Mouse (Mus musculus) MEL (cell line): ENCODE measurements around the gene Adgrg5. TPM values are rescaled to one million over a fixed set of nuclear protein-coding genes. Genes with fewer than 3 reads are reported as not detected.

Experiments
- DNase-seq: peaks from one replicate; pipeline ENCODE4 v3.0.0; 2011; ENCODE audit warnings: low read depth, low spot score
- H3K27ac ChIP-seq: 2 replicates; pipeline ENCODE4 v1.5.1; 2012; ENCODE audit warnings: low read depth, mild to moderate bottlenecking, control low read depth, low read length, moderate library complexity; ENCODE audit not compliant: control insufficient read depth
- H3K27me3 ChIP-seq, 2 experiments: fragments of 150-350 bp in 1 of 2; sonication (generic) in 1 of 2; 2 replicates each; pipeline ENCODE4 v1.6.1; 2012; ENCODE audit warnings: low read length in 2 of 2, mild to moderate bottlenecking in 2 of 2, improper control_type of control experiment in 1 of 2, moderate library complexity in 1 of 2; ENCODE audit not compliant: insufficient read depth in 2 of 2, control insufficient read depth in 1 of 2
- H3K36me3 ChIP-seq, 2 experiments: 2 replicates each; pipeline ENCODE4 v1.6.1; 2012 to 2014; ENCODE audit warnings: low read length in 2 of 2, improper control_type of control experiment in 1 of 2, inconsistent platforms in 1 of 2, mild to moderate bottlenecking in 1 of 2; ENCODE audit not compliant: insufficient read depth in 2 of 2, control insufficient read depth in 1 of 2
- H3K4me1 ChIP-seq, 2 experiments: fragments of 150-350 bp in 1 of 2; sonication (generic) in 1 of 2; 2 replicates each; pipeline ENCODE4 v1.6.1; 2012; ENCODE audit warnings: low read length in 2 of 2, improper control_type of control experiment in 1 of 2, mild to moderate bottlenecking in 1 of 2; ENCODE audit not compliant: insufficient read depth in 2 of 2, control insufficient read depth in 1 of 2
- H3K4me3 ChIP-seq, 2 experiments: fragments of 150-350 bp in 1 of 2; sonication (generic) in 1 of 2; 2 replicates each; pipeline ENCODE4 v1.5.1; 2012; ENCODE audit warnings: low read depth in 2 of 2, low read length in 2 of 2, mild to moderate bottlenecking in 2 of 2, moderate library complexity in 2 of 2, control low read depth in 1 of 2, improper control_type of control experiment in 1 of 2; ENCODE audit not compliant: control insufficient read depth in 1 of 2, insufficient read depth in 1 of 2
- H3K79me2 ChIP-seq: 2 replicates; pipeline ENCODE4 v1.6.1; 2012; ENCODE audit warnings: mild to moderate bottlenecking, low read length, moderate library complexity; ENCODE audit not compliant: control insufficient read depth, poor library complexity, insufficient read depth
- H3K9ac ChIP-seq: 2 replicates; pipeline ENCODE4 v1.6.1; 2012; ENCODE audit warnings: low read depth, mild to moderate bottlenecking, control low read depth, low read length, moderate library complexity; ENCODE audit not compliant: control insufficient read depth, poor library complexity, severe bottlenecking
- H3K9me3 ChIP-seq: fragments of 150-350 bp; sonication (generic); replicated peaks from 2 replicates; pipeline ENCODE4 v1.6.1; 2012; ENCODE audit warnings: mild to moderate bottlenecking, low read length, improper control_type of control experiment, moderate library complexity; ENCODE audit not compliant: insufficient read depth
- CHD2 ChIP-seq: IDR thresholded peaks from 2 replicates; pipeline ENCODE4 v1.6.1; 2011; ENCODE audit warnings: low read length, improper control_type of control experiment
- E2F4 ChIP-seq: IDR thresholded peaks from 2 replicates; pipeline ENCODE4 v1.6.1; 2011; ENCODE audit warnings: low read depth, low read length, improper control_type of control experiment, borderline replicate concordance
- ELF1 ChIP-seq: IDR thresholded peaks from 2 replicates; pipeline ENCODE4 v1.6.1; 2014; ENCODE audit warnings: low read depth, mild to moderate bottlenecking, inconsistent platforms, low read length, improper control_type of control experiment, moderate library complexity
- EP300 ChIP-seq, 2 experiments: IDR thresholded peaks; 2 replicates each; pipeline ENCODE4 v1.6.1; 2011; ENCODE audit warnings: improper control_type of control experiment in 2 of 2, low read length in 2 of 2, low read depth in 1 of 2, mild to moderate bottlenecking in 1 of 2
- ETS1 ChIP-seq: IDR thresholded peaks from 2 replicates; pipeline ENCODE4 v1.6.1; 2012; ENCODE audit warnings: low read depth, mild to moderate bottlenecking, inconsistent platforms, low read length, improper control_type of control experiment, moderate library complexity
- GABPA ChIP-seq: IDR thresholded peaks from 2 replicates; pipeline ENCODE4 v1.6.1; 2012; ENCODE audit warnings: low read depth, mild to moderate bottlenecking, inconsistent platforms, low read length, improper control_type of control experiment, moderate library complexity
- GATA1 ChIP-seq: IDR thresholded peaks from 2 replicates; pipeline ENCODE4 v1.6.1; 2011; ENCODE audit warnings: low read depth, low read length, improper control_type of control experiment
- JUND ChIP-seq: IDR thresholded peaks from 2 replicates; pipeline ENCODE4 v1.6.1; 2011; ENCODE audit warnings: low read depth, mild to moderate bottlenecking, improper control_type of control experiment, low read length
- KAT2A ChIP-seq: conservative IDR thresholded peaks from 2 replicates; pipeline ENCODE4 v1.6.1; 2012; ENCODE audit warnings: low read depth, low read length, improper control_type of control experiment, inconsistent platforms
- MAX ChIP-seq: IDR thresholded peaks from 2 replicates; pipeline ENCODE4 v1.6.1; 2011; ENCODE audit warnings: low read length, improper control_type of control experiment
- MAZ ChIP-seq: IDR thresholded peaks from 2 replicates; pipeline ENCODE4 v1.6.1; 2012; ENCODE audit warnings: low read depth, mild to moderate bottlenecking, inconsistent platforms, low read length, improper control_type of control experiment
- MXI1 ChIP-seq: IDR thresholded peaks from 2 replicates; pipeline ENCODE4 v1.6.1; 2011; ENCODE audit warnings: mild to moderate bottlenecking, low read depth, low read length, improper control_type of control experiment
- MYB ChIP-seq: IDR thresholded peaks from 2 replicates; pipeline ENCODE4 v1.6.1; 2011; ENCODE audit warnings: mild to moderate bottlenecking, low read depth, low read length, improper control_type of control experiment
- MYC ChIP-seq: IDR thresholded peaks from 2 replicates; pipeline ENCODE4 v1.6.1; 2011; ENCODE audit warnings: low read depth, mild to moderate bottlenecking, low read length, improper control_type of control experiment, moderate library complexity
- NRF1 ChIP-seq: IDR thresholded peaks from 2 replicates; pipeline ENCODE4 v1.6.1; 2014; ENCODE audit warnings: low read depth, mild to moderate bottlenecking, inconsistent platforms, low read length, improper control_type of control experiment, moderate library complexity; ENCODE audit not compliant: poor library complexity, insufficient read depth, severe bottlenecking
- POLR2A ChIP-seq, 2 experiments: IDR thresholded peaks; 2 replicates each; pipeline ENCODE4 v1.6.1; 2011 to 2012; ENCODE audit warnings: low read length in 2 of 2, mild to moderate bottlenecking in 2 of 2, control low read depth in 1 of 2, improper control_type of control experiment in 1 of 2, low read depth in 1 of 2, moderate library complexity in 1 of 2; ENCODE audit not compliant: control insufficient read depth in 1 of 2, insufficient read depth in 1 of 2, poor library complexity in 1 of 2
- POLR2AphosphoS2 ChIP-seq: IDR thresholded peaks from 2 replicates; pipeline ENCODE4 v1.6.1; 2011; ENCODE audit warnings: low read length, improper control_type of control experiment
- POLR2AphosphoS5 ChIP-seq: IDR thresholded peaks from 2 replicates; pipeline ENCODE4 v1.6.1; 2012; ENCODE audit warnings: low read depth, borderline replicate concordance, mild to moderate bottlenecking, inconsistent platforms, low read length, moderate library complexity, mixed read lengths
- RAD21 ChIP-seq: IDR thresholded peaks from 2 replicates; pipeline ENCODE4 v1.6.1; 2011; ENCODE audit warnings: mild to moderate bottlenecking, low read depth, low read length, improper control_type of control experiment
- RCOR1 ChIP-seq: IDR thresholded peaks from 2 replicates; pipeline ENCODE4 v1.6.1; 2012; ENCODE audit warnings: low read depth, mild to moderate bottlenecking, inconsistent platforms, low read length, improper control_type of control experiment
- SIN3A ChIP-seq: IDR thresholded peaks from 2 replicates; pipeline ENCODE4 v1.6.1; 2012; ENCODE audit warnings: low read length, improper control_type of control experiment, inconsistent platforms
- SMC3 ChIP-seq: IDR thresholded peaks from 2 replicates; pipeline ENCODE4 v1.6.1; 2011; ENCODE audit warnings: low read depth, low read length, improper control_type of control experiment
- TAL1 ChIP-seq: IDR thresholded peaks from 2 replicates; pipeline ENCODE4 v1.6.1; 2012; ENCODE audit warnings: mild to moderate bottlenecking, inconsistent platforms, low read length, moderate library complexity, mixed read lengths
- TBP ChIP-seq: IDR thresholded peaks from 2 replicates; pipeline ENCODE4 v1.8.0; 2011; ENCODE audit warnings: low read depth, low read length, improper control_type of control experiment
- TCF12 ChIP-seq: IDR thresholded peaks from 2 replicates; pipeline ENCODE4 v1.6.1; 2014; ENCODE audit warnings: low read depth, mild to moderate bottlenecking, inconsistent platforms, low read length, improper control_type of control experiment, moderate library complexity
- USF1 ChIP-seq: IDR thresholded peaks from 2 replicates; pipeline ENCODE4 v1.6.1; 2014; ENCODE audit warnings: low read depth, mild to moderate bottlenecking, inconsistent platforms, low read length, improper control_type of control experiment, moderate library complexity
- USF2 ChIP-seq, 2 experiments: IDR thresholded peaks; 2 replicates each; pipeline ENCODE4 v1.6.1; 2011 to 2012; ENCODE audit warnings: improper control_type of control experiment in 2 of 2, low read length in 2 of 2, borderline replicate concordance in 1 of 2, inconsistent platforms in 1 of 2, low read depth in 1 of 2, mild to moderate bottlenecking in 1 of 2; ENCODE audit not compliant: insufficient read depth in 1 of 2
- ZC3H11A ChIP-seq: IDR thresholded peaks from 2 replicates; pipeline ENCODE4 v1.6.1; 2012; ENCODE audit warnings: low read depth, mild to moderate bottlenecking, inconsistent platforms, low read length, improper control_type of control experiment
- ZKSCAN1 ChIP-seq: IDR thresholded peaks from 2 replicates; pipeline ENCODE4 v1.6.1; 2012; ENCODE audit warnings: low read depth, mild to moderate bottlenecking, inconsistent platforms, low read length, improper control_type of control experiment, moderate library complexity
- ZMIZ1 ChIP-seq: IDR thresholded peaks from 2 replicates; pipeline ENCODE4 v1.6.1; 2012; ENCODE audit warnings: low read depth, mild to moderate bottlenecking, inconsistent platforms, low read length, improper control_type of control experiment, moderate library complexity
- polyA plus RNA-seq, 2 experiments: library from polyadenylated mRNA; stranded (reverse) in 1 of 2; unstranded in 1 of 2; fragments of >175 nt in 1 of 2; fragments of >200 nt in 1 of 2; gene quantifications; 2 replicates each; pipeline versions ENCODE4 v1.2.1 to v1.2.4; 2012; ENCODE audit warnings: low replicate concordance in 2 of 2, low read depth in 1 of 2; ENCODE audit not compliant: insufficient read length in 2 of 2, insufficient read depth in 1 of 2, missing spikeins in 1 of 2
- total RNA-seq: library from RNA; depleted of rRNA; stranded (reverse); fragments of 300-350 nt; gene quantifications from 2 replicates; pipeline ENCODE4 v1.2.3, GENCODE M21; 2012

The Adgrg5 gene
- total and polyA plus RNA-seq, 3 experiments = 0.04 to 1.3 TPM; not detected in 1

DNA sequence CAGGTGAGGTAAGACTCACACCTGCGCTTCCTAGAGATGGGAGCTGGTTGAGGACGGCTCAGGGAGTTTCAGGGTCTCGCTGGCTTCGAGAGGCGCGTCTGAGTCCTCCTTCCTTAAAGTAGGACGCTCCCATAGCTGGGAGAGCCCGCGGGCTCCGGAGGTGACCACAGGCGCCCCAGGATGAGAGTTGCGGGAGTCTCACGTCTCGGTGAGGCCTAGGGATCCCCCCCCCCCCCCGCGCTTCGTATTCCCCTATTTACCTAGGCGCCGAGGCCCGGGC is 47.7 kb upstream of the Adgrg5 start:
- DNase-seq = no peak
- Histone ChIP-seq H3K4me3 (peak overlapping the region; percentile 54 to 79), H3K79me2 (no peaks in the 10 kb centered on the region), H3K27ac (no peak overlapping the region), H3K9ac (peak overlapping the region; percentile 64), H3K9me3 (no peaks in the 10 kb centered on the region), H3K27me3 (peaks cover 10 to 11% of the 10 kb centered on the region in 2 experiments), H3K4me1 (peaks cover 2 to 7% of the 10 kb centered on the region in 2 experiments), H3K36me3 (peaks cover 0 to 6% of the 10 kb centered on the region in 2 experiments; a peak in 2 of 4 replicates)
- no peak for TF ChIP-seq NRF1
- TF ChIP-seq SMC3 = no peak
- TF ChIP-seq TAL1 = no peak
- no peak for TF ChIP-seq TCF12
- TF ChIP-seq GATA1 = no peak
- TF ChIP-seq POLR2A (IDR thresholded peaks at IDR 0.05; ENCODE audit: control insufficient read depth in 1 of 2, insufficient read depth in 1 of 2, low read depth in 1 of 2, low read length in 2 of 2, poor library complexity in 1 of 2) = no peak
- TF ChIP-seq CHD2 = no peak
- TF ChIP-seq RCOR1 = no peak
- TF ChIP-seq E2F4 = no peak
- no peak for TF ChIP-seq ELF1
- TF ChIP-seq USF1 = no peak

DNA sequence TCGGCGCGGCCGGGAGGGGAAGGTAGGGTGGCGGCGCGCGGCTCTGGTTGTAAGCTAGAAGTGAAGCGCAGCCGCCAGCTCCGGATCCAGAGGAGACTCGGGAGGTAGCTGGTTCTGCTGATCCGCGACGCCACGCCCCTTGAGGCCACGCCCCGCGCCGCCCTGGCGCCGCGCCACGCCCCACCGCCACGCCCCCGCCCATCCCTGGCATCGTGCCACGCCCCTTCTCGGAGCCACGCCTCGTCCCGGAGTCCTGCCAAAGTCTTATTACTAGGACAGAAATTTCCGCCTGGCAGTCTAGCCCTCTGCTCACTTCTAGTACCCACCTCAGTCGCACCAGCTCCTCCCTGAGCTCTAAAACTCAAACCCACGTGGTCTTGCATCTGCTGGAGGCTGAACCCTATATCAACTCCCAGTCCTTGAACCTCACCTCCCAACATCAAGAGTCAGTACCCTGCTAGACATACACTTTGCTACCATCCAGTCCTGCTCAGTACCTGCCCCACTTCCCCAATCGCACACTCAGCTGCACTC is 47.2 kb upstream of the Adgrg5 start, which contains the start of gene Dok4:
TSS of gene Dok4 (minus strand) at position 134 of the 534 bp plus-strand sequence.
- peaks cover 0 to 6% of the 10 kb centered on the region in 2 experiments; a peak in 2 of 4 replicates for H3K36me3 ChIP-seq
- H3K9ac ChIP-seq = peak within 1 kb of the TSS; percentile 64
- DNase-seq = peak; percentile 82
- no peaks in the 10 kb centered on the region for H3K79me2 ChIP-seq
- peaks cover 10 to 14% of the 10 kb centered on the region in 2 experiments for H3K27me3 ChIP-seq
- peak within 1 kb of the TSS; percentile 54 to 79 for H3K4me3 ChIP-seq
- peaks cover 2 to 7% of the 10 kb centered on the region in 2 experiments for H3K4me1 ChIP-seq
- H3K27ac ChIP-seq = no peak within 1 kb of the TSS
- no peaks in the 10 kb centered on the region for H3K9me3 ChIP-seq
- TF ChIP-seq MXI1 = peak; percentile 96
- TF ChIP-seq POLR2AphosphoS5 = no peak
- TF ChIP-seq MYB = no peak
- TF ChIP-seq SIN3A = peak; percentile 69
- TF ChIP-seq RAD21 = no peak
- no peak for TF ChIP-seq EP300 (IDR thresholded peaks at IDR 0.05; ENCODE audit: low read depth in 1 of 2, low read length in 2 of 2)
- no peak for TF ChIP-seq ETS1
- TF ChIP-seq ELF1 = 0 out of 2 replicates have a peak, but pooled peaks have one; percentile 30
- TF ChIP-seq USF1 = peak; percentile 73
- TF ChIP-seq ZKSCAN1 = no peak
- no peak for TF ChIP-seq JUND
- TF ChIP-seq E2F4 = no peak
- 0 out of 4 replicates have a peak, but pooled peaks of 1 of the 2 experiments have one; percentile 16 for TF ChIP-seq USF2 (IDR thresholded peaks at IDR 0.05; ENCODE audit: borderline replicate concordance in 1 of 2, insufficient read depth in 1 of 2, low read depth in 1 of 2, low read length in 2 of 2)
- TF ChIP-seq TAL1 = no peak
- peak; percentile 34; the same call in 1 of the 2 replicates for TF ChIP-seq NRF1
- no peak for TF ChIP-seq TBP
- TF ChIP-seq ZC3H11A = no peak
- no peak for TF ChIP-seq POLR2AphosphoS2
- TF ChIP-seq TCF12 = peak; percentile 6; the same call in 1 of the 2 replicates
- peak; percentile 88 for TF ChIP-seq MAX
- TF ChIP-seq POLR2A (IDR thresholded peaks at IDR 0.05; ENCODE audit: control insufficient read depth in 1 of 2, insufficient read depth in 1 of 2, low read depth in 1 of 2, low read length in 2 of 2, poor library complexity in 1 of 2) = peak in 1 of 2 experiments; percentile 18; a peak in 1 of 4 replicates
- TF ChIP-seq ZMIZ1 = no peak
- TF ChIP-seq MAZ = peak; percentile 34; the same call in 1 of the 2 replicates
- TF ChIP-seq MYC = peak; percentile 86
- no peak for TF ChIP-seq SMC3
- TF ChIP-seq GABPA = no peak
- TF ChIP-seq KAT2A = no peak
